Mouse (Mus musculus) lung, postnatal 36 days (tissue): ENCODE data around the gene Cdk2ap2.
A peak's percentile ranks its signal among the peaks of the same experiment; 100 is the strongest.

Experiments
- DNase-seq: peaks from one replicate; pipeline ENCODE4 v3.0.0; 2022; ENCODE audit warnings: mixed read lengths

Gene Cdk2ap2

DNA sequence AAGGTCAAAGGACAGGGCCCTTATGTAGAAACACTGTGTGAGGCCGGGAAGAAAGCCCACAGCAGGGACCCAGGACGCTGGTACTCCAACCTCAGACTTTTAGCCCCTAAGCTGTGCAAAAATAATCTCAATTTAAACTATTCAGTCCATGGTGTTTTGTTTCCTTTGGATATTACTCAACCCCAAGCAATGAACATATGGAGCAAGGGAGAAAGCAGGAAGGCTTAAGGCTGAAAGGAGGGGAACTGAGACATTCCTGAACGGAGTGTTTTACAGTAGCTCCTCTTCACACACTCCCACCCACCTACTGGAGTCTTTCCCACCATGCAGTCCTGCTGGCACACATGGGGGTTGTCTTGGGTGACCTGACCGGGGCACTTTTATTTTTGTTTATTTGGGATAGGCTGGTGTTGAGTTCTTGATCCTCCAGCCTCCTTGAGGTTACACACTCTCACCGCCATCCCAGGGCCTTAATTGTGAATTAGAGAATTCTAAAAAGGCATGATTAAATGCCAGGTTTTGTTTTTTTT is 2.1 kb upstream of the Cdk2ap2 start:
- DNase-seq = no peak

DNA sequence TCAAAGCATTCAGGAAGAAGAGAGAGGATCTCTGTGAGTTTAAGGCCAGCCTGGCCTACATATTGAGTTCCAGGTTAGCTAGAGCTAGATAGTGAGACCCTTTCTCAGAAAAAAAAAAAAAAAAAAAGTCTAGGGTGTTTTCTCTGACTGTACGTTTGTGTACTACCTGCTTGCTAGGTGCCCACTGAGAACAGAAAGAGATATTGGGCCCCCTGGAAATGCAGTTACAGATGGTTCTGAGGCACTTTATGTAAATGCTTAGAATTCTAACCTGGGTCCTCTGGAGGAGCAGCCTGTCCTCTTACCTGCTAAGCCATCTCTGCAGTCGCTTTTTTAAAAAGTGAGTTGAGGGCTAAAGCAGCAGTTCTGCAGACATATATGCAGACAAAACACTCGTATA is 1.2 kb upstream of the Cdk2ap2 start:
- no peak for DNase-seq

DNA sequence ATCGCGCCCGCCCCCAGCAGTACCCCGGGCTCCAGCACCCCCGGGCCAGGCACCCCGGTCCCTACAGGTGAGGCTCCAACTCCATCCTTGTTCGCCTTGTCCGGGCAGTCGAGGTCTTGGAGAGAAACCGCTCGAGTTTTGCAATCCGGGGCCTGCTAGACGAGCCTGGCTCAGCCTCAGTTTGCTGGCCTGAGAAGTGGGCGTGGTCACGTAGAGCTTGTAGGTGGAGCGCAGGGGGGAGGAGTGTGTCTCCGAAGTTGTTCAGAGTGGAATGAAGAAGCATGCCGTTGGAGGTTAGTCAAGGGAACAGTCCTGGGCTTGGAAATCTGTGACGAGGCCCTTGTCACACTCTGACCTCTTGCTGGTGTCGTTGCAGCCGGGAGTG is 451 bp downstream of the Cdk2ap2 start:
- DNase-seq = peak; percentile 95

DNA sequence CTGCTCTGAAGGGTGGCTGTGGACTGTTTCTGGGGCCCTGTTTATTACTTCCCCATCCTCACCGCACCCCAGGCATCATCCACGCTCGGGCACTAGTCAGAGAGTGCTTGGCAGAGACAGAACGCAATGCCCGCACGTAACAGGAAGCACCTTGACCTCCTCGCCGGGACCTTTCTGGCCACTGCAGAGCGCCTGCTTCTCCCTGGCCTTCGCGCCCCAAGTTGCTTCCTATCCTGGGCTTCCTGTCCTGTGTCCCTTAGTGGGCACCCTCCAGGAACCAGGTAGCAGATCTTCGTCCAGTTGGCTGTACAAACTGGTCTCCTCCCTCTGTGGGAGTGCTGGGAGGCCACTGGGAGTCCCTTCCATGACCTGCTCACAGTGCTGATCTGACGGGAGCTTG is 1.4 kb downstream of the Cdk2ap2 start:
- no peak for DNase-seq

DNA sequence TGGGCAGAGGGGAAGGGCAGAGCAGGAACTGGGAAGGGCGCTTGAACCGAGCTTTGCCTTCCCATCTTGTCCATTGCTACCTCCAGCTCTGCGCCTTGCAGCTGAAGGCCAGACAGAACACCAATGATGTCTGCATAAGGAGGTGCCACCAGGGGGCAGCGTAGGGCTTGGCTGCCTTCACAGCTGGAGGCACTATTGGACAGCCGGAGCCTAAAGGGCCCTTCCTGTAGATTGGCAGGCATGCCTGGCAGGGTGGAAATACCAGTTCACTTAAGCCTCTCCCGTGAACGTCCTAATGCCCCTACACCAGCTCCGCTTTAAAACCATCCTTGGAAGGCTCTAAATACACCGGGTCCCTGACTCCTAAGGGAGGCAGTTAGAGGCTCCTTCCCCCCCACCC is 2.1 kb downstream of the Cdk2ap2 start:
- peak; percentile 98 for DNase-seq

DNA sequence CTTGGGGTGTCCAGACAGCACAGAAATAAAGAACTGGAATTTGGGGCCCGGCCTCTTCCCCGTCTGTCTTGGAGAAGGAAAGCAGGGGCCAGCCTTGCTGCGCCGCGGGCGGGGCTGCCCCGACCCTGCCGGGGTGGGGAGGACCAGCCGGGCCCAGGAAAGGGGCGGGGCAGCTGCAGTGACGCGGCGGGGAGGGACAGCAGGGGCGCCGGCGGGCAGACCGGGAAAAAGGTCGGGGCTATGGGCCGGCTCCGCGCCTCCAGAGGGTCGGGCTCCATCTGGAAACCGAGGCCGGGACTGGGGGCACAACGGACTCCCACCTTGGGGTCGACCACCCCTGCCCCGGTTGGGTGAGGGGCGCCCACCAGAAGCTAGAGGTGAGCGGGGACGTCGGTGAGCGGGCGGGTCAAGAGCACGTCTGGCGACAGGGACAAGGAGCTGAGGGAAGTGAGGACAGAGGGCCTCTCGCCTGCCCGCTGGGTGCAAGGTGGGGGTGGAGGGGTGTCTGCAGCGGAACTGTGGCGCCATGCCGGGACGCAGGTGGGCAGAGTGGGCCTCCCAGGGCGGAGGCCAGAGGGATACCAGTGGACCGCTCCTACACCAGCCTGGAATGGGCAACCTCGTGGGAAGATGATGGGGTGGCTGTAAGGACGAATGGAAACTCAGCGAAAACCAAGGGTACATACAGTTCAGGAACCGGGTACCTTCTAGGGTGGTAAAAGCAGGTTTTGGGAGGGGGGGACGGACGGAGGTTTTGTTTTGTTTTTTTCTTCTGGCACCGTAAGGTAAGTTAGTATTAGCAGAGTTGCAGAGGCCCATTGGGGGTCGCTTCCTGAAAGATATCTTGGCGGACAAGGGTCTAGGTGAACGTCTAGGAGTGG is 3.1 kb downstream of the Cdk2ap2 start, which contains the start of gene Pitpnm1:
Pitpnm1 (plus strand) TSS at position 162 of the 881 bp plus-strand sequence.
- peak; percentile 87 for DNase-seq

DNA sequence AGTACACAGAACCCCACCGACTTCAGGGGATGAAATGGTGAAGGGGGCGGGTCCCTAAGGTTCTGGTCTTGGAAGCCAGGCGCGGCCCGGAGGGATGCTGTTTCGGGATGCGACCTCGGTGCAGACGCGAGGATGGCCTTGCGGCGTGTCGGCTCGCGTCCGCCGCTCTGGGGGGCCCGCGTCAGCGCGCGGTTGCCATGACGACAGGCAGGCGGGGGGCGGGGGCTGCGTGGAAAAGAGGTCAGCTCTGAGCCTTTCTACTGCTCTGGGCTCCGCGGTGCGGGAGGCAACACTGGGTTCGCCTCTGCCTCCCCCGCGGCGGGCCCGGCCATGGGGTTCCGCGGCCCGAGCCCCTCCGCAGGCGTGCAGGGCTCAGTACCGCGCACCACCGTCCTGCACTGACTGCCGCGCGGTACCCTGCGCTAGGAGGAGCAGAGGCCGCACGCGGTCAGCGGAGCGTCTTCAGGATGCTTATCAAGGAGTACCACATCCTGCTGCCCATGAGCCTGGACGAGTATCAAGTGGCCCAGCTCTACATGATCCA is 3.8 kb downstream of the Cdk2ap2 start:
- DNase-seq = no peak

DNA sequence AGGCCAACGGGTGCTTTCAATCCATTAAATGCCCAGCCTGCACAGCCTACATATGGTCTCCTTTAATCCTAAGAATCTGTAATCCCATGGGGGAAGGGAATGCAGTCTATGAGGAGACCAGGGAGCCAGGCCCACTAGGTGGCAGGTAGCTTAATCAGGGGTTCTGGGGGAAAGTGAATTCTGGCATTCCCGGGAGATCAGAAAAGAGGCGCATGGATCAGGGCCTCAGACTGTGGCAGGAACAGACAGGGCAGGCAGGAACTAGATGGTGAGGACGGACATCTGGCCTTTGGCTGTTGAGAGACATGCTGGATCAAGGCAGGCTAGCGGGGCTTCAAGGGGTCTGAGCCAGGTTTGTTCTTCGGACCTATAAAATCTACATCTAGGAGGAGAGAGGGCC is 4.5 kb downstream of the Cdk2ap2 start:
- DNase-seq = no peak

DNA sequence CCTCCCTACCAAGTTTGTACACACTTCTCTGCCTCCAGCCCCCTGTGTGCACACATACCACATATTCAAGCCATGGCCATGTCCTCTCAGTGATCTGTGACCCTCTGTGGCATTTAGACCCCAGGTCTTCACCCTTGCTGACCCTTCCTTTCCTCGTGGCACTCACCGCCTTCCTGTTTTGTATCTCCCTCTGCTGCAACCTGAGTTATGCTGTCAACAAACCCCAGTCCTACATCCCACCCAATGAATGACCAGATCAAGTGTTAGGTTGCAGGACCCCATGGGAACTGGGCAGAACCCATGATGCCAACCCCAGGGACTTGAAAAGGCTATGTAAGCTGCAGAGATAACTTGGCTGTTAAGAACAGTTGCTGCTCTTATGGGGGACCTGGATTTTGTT is 5.1 kb downstream of the Cdk2ap2 start:
- no peak for DNase-seq

DNA sequence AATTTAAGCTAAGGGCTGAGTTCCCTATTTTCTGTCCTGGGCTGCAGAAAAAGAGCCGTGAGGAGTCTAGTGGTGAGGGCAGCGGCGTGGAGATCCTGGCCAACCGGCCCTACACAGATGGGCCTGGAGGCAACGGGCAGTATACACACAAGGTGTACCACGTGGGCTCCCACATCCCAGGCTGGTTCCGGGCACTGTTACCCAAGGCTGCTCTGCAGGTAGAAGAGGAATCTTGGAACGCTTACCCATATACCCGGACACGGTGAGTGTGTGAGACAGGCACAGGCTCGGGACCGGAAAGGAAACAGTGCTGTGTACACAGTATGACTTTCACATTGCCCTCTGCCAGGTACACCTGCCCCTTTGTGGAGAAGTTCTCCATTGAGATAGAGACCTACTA is 5.6 kb downstream of the Cdk2ap2 start:
- DNase-seq = no peak

DNA sequence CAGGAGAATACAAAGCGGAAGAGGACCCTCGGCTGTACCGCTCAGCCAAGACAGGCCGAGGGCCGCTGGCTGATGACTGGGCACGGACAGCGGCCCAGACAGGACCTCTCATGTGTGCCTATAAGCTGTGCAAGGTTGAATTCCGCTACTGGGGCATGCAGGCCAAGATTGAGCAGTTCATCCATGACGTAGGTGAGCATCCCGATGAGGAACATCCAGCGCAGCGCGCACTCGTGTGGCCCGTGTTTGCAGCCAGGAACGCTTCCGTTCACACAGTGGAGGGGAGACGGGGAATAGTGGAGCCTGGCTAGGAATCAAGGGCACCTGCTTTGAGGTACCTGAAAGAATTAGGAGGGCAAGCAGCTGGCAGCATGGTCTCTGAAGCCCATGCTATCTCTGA is 6.3 kb downstream of the Cdk2ap2 start:
- DNase-seq = no peak

DNA sequence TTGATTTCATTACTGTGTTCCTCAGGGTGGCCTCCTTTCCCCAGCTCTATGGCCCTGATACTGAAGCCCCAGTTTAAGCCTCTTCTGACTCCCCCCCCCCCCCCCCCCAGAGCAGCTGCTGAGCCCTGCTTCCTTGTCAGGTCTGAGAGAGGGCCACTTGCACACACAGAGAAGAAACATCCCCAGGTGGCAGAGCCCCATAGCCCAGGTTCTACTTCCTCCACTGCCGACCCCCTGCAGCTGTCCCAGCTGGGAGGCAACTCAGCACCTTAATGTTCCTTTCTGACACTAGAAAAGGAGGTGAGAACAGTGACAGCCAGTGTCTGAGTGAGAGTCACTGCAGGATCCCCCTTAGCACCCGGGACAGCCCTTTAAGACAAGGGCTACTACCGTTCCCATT is 6.8 kb downstream of the Cdk2ap2 start:
- no peak for DNase-seq

DNA sequence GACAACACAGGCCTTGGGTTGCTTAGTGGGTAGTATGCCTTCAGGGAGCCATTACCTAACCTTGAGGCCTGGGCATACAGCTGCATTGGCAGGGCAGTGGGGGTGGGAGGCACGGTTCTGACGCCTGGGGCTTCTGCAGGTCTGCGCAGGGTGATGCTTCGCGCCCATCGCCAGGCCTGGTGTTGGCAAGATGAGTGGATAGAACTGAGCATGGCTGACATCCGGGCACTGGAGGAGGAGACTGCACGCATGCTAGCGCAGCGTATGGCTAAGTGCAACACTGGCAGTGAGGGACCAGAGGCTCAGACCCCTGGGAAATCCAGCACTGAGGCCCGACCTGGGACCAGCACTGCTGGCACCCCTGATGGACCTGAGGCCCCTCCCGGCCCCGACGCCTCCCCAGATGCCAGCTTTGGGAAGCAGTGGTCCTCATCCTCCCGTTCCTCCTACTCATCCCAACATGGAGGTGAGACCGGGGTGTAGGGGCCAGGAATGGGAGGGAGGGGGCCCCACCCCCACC is 7.8 kb downstream of the Cdk2ap2 start:
- DNase-seq = no peak

DNA sequence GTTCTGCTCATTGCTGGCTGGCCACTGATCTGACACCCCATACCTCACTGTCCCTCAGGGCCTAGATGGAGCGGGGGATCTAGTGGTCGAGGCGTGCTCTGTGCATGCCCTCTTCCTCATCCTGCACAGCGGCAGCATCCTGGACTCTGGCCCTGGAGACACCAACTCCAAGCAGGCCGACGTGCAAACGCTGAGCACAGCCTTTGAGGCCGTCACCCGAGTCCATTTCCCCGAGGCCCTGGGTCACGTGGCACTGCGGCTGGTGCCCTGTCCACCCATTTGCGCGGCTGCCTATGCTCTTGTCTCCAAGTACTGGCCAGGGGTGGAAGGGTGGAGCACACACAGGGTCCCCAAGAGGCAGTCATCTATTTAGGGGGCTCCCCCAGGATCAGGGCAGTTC is 9.7 kb downstream of the Cdk2ap2 start:
- DNase-seq = no peak

DNA sequence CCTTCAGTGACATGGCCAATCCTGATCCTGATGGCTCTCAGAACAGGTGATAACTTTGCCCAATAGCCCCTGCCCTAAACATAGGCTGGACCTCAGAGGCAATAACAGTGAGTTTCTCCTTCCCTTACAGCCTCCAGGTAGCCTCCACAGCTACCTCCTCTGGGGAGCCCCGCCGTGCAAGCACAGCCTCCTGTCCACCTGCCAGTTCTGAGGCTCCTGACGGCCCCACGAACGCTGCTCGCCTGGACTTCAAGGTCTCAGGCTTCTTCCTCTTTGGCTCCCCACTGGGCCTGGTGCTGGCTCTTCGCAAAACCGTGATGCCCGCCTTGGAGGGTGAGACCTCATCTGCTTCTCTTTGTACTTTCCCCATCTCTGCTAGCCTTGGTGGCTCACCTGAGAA is 11.6 kb downstream of the Cdk2ap2 start:
- DNase-seq = no peak

DNA sequence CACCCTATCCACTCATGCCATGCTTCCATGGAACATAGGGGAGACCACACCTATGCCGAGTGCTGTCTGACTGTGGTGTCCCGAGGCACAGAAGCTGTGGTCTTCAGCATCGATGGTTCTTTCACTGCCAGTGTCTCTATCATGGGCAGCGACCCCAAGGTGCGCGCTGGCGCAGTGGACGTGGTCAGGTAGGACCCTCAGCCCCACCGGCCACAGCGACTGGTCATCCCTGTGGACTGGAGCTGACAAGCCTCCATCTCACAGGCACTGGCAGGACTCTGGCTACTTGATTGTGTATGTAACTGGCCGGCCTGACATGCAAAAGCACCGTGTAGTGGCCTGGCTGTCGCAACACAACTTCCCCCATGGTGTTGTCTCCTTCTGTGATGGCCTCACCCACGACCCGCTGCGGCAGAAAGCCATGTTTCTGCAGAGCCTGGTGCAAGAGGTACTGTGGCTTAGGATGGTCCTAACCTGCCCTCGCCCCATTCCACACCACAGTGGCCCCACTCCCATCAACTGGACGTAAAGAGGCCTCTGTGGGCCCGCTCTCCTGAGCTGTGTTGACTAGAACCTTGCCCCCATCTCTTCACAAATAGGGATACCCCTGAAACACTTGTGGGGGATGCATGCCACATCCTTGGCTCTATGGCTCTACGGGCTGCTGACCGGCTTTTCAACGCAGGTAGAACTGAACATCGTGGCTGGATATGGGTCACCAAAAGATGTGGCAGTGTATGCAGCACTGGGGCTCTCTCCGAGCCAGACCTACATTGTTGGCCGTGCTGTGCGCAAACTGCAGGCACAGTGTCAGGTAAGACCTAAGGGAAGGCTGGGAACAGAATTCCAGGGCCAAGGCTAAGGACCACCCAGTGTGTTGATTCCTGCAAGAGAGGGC is 15.3 kb downstream of the Cdk2ap2 start:
- DNase-seq = peak; percentile 52

DNA sequence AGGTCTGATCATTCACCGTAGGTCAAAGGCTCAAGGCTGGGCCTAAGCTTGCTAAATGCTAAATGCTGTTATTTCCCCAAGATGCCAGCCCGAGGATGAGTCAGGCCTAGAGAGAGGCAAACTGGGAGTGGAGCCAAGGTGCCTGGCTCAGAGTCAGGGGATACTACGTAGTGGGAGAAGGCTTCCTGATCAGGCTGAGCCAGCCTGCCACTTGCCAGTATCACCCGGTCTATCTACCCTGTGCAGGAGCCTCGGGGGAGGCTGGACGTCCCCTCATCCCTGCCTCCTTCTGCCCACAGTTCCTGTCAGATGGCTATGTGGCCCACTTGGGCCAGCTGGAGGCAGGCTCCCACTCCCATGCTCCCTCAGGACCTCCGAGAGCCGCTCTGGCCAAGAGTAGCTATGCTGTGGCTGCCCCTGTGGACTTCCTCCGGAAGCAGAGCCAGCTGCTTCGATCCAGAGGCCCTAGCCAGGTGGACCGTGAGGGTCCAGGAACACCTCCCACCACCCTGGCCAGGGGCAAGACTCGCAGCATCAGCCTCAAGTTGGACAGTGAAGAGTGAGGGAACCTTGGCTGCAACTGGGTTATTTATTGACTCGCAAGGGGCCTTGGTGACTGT is 16.3 kb downstream of the Cdk2ap2 start:
- peak; percentile 84 for DNase-seq

DNA sequence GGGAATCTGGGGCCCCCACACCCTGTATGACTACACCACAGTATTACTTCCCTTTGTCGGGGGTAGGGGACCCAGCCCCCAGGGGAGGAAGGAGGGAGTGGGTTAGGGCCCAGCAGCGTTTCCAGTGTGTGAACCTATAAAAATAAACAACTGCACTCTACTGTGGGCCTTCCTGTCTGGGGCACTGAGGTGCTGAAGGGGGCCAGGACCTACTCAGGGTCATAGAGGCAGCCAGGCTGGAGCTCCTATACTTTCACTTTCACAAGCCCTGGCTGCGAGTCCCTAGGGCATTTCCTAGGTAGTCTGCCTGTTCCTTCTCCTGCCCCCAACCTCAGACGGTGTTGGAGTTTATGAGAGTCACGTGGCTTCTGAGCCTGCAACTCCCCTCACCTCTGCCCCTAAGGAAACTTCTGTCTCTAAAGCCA is 16.8 kb downstream of the Cdk2ap2 start:
- peak; percentile 60 for DNase-seq

DNA sequence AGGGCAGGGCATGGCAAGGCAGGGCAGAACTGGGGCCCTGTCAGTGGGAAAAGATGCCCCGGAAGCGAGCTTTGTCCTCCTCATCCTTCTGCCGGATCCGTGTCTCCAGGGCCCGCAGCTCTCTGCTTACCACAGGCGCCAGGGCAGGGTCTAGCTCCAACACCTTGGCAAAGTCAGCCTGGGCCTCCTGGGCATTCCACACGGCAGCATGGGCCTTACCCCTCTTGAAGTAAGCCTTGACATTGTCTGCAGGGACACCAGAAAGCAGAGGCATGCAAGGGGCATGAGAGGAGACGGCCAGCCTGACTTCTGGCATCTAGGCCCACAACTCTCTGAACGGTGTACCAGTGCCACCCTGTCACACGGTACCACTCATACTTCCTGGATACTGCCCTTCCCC is 17.6 kb downstream of the Cdk2ap2 start:
- no peak for DNase-seq

DNA sequence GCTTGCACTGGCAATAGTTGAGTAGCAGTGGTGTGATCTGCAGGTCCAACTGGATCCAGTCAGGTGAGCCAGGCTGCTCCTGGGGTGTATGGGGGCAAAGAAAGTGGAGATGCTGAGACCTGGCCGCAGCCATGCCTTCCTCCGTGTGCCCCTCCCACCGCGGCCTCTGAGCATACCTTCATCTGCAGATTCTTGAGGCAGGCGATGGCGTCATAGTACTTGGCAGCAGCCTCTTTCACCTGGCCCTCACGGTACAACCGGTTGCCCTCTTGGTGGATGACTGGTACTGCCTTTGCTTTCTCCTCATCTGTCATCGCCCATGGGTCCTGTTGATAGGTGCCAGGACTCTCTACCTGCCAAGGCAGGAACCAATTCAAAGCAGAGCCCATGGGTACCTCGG is 18.2 kb downstream of the Cdk2ap2 start:
- DNase-seq = no peak

DNA sequence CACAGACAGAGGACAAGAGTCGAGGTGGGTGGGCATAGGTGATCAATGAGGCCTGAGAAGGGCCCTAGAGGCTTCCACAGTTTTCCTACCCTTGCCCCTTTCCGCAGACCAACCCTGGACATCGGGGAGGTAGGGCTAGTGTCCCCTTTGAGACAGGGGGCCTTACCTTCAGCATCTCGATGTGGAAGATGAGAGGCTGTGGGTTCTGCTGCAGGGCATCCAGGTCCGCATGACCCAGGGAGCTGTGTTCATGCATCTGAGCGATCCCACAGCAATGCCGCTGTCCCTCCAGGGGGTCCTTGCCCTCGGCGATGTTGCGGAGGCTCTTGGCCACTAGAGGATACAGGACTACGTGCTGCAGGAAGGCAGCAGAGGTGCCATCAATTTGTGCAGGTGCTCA is 18.8 kb downstream of the Cdk2ap2 start:
- no peak for DNase-seq

DNA sequence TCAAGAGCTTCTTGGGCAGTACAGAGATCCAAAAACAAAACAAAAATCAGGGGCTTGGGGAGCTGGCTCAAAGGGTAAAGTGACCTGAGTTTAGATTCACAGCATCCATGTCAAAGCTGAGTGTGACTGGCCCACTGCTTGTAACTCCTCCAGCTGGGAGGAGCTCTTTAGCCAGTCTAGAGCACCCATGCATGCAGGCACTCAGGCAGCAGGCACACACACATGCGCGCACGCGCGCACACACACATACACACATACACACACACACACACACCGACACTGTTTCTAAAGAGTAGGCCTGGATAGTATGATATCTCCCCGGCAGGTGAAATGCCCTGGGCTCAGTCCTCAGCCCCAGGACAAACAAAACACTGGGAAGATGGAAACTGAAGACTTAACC is 20.0 kb downstream of the Cdk2ap2 start:
- no peak for DNase-seq

DNA sequence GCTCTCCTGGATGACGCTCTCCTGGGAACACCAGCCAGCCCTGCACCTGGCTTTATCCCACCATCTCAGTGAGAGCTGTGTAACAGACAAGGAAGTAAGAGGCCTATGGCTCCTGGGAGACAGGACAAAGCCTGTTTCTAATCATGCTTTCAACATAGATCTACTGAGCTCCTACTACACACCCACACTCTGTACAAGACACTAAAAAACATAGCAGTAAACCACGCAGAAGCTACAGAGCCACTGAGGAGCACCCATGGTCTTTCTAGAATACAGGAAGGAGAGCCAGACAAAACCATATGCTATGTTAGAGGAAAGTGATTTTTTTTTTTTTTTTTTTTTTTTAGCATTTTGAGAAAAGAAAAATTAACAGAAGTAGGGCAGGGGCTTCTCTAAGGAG is 21.4 kb downstream of the Cdk2ap2 start:
- no peak for DNase-seq
